Mouse (Mus musculus): ENCODE measurements at regions not wholly inside any gene's neighbourhood (a gene's known extent, or its start where the extent isn't known, plus 50 kb on each side); places are given as distances from the start of the nearest gene placed in this dataset.

DNA sequence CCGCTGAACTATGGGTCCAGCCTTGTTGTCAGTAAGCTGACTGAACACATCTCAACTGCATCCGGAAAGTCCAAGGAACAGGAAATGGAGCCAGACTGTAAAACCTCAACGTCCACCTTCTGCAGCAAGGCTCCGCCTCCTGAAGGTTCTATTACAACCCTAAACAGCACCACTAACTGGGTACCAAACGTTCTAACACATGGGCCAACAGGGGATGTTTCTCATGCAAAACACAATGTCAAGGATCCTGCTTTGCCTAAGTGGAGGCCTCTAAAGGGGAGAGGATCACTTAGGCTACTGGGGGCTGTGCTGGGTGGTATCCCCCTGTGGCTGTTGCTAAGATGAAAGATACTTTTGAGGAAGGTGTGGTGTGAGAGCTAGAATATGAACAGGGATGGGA lies 51.0 kb upstream of the Stt3b start:
- no peak for DNase-seq

DNA sequence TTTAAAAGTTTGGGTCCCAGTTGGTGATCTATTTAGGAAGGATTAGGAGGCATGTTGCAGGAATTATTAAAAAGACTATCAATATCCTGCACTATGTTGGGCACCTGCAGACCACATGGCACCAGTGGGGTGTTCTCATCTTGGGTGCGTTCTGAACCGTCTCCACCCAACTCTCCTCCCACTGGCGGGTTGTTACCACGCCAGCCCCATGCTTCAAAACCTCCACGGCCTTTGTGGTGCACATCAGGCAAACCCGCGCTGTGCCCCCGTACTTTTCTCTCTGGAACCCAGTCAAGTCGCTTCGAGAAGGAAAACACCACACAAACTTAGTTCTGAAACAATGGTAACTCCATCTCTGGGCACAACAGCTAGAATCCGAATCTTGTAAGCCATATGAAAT lies 51.7 kb upstream of the Stt3b start:
- no peak for DNase-seq

- DNase-seq = no peak
Measured at GRCm38 (mm10) chr9:115362486-115362885, 52.3 kb upstream of the Stt3b start.

DNA sequence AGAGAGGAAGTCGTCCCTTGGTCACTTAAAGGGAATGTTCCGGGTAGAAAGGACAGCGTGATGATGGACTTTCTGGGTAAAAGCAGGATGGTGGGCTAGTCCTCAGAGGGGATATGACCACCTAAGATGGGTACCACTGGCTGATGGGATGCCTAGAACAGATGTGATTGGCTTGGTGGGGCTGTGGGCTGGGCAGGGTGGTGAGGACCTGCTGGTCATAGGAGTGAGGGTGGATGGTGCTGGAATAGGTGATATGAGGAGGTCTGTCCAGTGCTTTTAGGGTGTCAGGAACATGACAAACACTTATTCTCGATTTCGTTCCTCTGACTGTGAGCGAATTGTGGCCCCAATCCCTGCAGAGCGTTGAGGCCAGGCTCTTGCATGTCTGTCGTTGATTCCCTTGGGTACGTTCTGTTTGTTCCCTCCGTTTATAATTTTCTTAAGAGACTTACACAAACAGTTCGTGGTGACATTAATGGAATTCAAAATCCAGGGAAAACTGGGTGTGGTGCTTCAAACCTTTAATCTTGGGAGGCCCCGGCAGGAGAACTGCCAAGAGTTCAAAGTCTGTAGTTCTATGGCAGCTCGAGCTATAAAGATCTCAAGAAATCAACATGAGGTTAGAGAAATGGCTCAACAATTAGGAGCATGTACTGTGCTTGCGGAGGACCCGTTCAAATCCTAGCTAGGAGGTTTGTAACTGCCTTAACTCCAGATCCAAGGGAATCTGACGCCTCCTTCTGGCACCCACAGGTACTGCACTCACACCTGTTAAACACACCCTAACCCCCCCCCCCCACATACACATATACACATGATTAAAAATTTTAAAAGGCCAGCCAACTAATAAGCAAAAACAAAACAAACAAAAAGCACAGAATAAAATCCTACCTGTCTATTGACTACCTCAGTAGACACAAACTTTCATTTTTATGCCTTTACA lies 55.0 kb upstream of the Stt3b start:
- DNase-seq = no peak

GRCm38 (mm10) chr9:115367808-115368207 lies 57.6 kb upstream of the Stt3b start:
- DNase-seq = no peak

GRCm38 (mm10) chr9:115380276-115380675 lies 70.1 kb upstream of the Stt3b start:
- no peak for DNase-seq

GRCm38 (mm10) chr9:115382824-115383475 lies 72.7 kb upstream of the Stt3b start:
- DNase-seq = no peak

GRCm38 (mm10) chr9:115383935-115384334 lies 73.7 kb upstream of the Stt3b start:
- no peak for DNase-seq

- DNase-seq = no peak
Measured at GRCm38 (mm10) chr9:115384345-115384744, 74.1 kb upstream of the Stt3b start.

DNA sequence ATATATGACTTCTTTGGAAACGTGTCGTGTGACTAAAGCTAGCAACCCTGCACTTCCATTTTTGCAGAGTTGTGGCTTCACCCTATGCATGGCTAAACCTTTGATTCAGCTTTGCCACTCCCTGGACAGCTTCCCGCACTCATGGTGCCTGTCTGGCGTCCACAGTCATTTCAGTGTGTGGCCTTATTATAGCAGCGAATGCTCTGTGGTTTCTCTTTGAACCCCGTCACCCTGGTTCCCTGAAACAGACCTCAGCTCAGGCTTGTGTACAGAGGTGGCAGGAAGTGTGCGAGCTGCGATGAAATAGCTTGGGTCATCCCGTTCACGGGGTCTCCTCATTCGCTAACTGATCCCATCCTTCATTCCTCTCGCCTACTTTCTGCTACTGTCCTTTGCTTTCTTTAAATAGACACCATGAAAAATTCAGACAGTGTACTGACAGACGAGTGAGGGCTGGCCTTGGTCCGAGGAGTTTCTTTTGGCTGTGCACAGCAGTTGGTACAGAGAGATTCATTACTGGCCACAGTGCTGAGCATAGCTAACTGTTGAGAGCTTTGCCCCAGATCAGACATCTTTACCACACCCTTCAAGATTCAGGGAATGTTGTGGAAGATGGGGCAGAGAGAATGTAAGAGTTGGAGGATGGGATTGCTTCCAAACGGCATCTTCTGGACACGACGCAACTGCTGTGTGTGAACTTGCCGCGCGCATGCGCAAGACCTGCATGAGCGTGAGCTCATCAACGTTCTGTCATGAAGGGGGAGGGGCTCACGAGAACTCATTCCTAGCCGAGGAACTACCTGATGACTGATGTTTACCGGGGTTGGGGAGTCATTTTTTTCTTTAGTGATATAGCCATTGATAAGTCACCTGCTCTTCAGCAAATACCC lies 77.5 kb upstream of the Stt3b start:
- DNase-seq = no peak

GRCm38 (mm10) chr9:115388361-115388759 lies 78.1 kb upstream of the Stt3b start:
- no peak for DNase-seq

- DNase-seq = no peak
Measured at GRCm38 (mm10) chr9:115389082-115389481, 78.9 kb upstream of the Stt3b start.

GRCm38 (mm10) chr9:115390880-115391281 lies 80.7 kb upstream of the Stt3b start:
- DNase-seq = no peak

GRCm38 (mm10) chr9:115395511-115395910 lies 85.3 kb upstream of the Stt3b start:
- no peak for DNase-seq

- no peak for DNase-seq
Measured at GRCm38 (mm10) chr9:115400461-115400860, 90.2 kb upstream of the Stt3b start.

DNA sequence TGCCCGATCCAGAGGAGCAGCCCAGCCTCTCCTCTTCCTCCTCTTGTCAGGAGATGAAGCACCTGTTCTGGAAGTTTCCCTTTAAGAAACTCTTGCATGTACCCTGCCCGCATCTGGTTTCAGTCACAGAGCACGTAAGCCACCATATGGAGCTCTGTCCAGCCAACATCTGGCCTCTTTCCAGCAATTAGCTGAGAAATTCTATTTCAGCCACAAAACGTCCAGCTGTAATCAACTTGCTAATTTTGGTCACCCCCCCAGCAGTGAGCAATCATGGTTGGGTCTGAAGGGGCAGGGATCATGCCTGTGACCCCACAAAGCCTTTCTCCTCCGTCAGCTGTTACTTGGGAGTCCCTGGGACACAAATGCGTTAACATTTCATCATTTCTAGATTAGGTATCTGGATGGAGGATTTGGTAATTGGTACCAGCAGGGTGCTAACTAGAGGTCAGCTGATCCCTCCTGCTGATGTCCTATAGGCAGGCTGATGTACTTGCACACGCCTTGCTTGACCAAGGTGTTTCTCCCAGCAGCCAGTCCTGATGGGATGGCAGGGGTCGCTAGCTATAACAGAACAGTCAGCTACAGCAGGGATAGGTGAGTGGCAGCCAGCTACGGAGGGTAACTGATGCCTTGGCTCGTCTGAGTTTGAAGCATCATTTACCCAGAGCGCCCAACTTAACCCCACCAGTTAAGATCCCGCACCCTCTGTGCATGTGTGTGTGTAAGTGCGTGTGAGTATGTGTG lies 91.4 kb upstream of the Stt3b start:
- no peak for DNase-seq

DNA sequence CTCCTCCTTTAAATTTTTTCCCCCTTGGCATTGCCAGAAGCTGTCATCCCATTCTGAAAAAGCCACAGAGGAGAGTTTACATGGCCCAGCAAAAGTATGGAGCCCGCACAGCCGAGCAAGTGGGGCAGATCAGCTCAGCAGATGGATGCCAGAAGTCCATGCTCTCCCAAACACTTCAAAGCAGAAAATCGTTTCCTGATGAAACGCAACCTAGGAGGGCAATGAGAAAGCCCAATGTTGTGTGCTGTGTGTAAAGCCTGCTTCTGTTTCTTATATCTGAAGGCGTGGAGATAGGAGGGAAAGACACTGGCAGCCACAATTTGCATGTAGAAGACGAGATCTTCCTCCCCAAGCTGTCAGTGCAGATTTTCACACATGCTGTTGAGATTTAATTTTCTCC lies 92.4 kb upstream of the Stt3b start:
- no peak for DNase-seq

DNA sequence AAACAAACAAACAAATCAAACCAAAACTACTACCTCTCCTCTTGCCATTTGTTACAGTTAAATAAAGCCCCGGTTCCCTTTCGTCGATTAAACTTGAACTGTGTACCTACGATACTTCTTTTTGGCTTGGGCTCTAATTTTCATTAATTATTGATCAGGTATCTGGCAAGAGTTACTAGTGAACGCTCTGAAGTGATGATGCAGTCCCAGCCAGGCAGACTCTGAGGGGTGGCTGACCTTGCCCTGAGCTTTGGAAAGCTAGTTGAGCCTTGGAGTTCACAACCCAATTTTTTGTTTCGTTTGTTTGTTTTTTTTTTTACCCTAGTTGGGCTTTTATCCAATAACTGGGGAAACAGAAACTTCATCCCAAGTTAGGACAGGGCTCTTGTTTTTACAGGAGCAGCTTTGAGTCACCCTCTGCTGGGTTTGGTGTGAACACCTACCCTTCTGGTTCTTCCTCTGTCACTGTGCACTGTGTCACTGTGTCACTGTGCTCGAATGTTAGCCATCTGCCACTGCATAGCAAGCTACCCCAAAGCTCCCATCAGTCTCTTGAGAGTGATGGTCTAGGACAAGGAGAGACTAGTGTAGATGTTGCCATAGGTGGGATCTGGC lies 93.2 kb upstream of the Stt3b start:
- no peak for DNase-seq

GRCm38 (mm10) chr9:115407901-115408470 lies 97.8 kb upstream of the Stt3b start:
- no peak for DNase-seq

DNA sequence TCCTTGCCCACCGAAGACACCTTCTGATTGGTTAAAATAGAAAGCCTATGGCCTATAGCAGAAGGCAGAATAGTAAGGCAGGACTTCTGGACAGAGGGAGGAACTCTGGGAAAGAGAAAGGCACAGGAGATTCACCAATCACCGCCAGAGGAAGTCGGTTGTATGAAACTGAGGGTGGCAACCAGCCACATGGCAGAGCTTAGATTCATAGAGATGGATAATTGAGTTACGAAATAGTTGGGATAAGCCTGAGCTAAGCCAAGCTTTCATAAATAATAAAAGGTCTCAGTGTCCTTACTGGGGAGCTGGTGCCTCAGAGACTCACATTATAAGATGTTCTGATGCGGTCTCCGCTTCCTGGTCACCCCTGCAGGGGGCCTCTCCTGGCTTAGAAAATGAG lies 98.7 kb upstream of the Stt3b start:
- DNase-seq = no peak

GRCm38 (mm10) chr9:115414190-115414589 lies 104.0 kb upstream of the Stt3b start:
- no peak for DNase-seq

GRCm38 (mm10) chr9:115422786-115423185 lies 112.6 kb upstream of the Stt3b start:
- no peak for DNase-seq

Data from cerebellum, adult 8-10 months (tissue).